Mouse (Mus musculus) lung, adult 10 weeks (tissue): ENCODE measurements around the gene Gm20835. TPM values are rescaled to one million over a fixed set of nuclear protein-coding genes. Genes with fewer than 3 reads are reported as not detected.

Experiments
- polyA plus RNA-seq: library from polyadenylated mRNA; stranded (reverse); fragments of 350-450 nt; fragmentation: Illumina TruSeq; extraction: RNeasy Lipid Tissue Mini Kit (QIAGEN cat#74804); gene quantifications from one replicate; pipeline ENCODE4 v1.2.3, GENCODE M21; 2014; ENCODE audit warnings: low read depth, low replicate concordance; ENCODE audit not compliant: insufficient read depth

The Gm20835 gene
- not detected for polyA plus RNA-seq

GRCm38 (mm10) chrY:36735190-36735589 is at the start of gene Gm20835:
Gm20835 (minus strand) TSS chrY:36735290.

